Comparison of ENCODE assay signal across 22 mouse cellular contexts in genomic region chr12:108135610-108136208, GRCm38 (mm10). TPM values are rescaled to one million over a fixed set of nuclear protein-coding genes. Genes with fewer than 3 reads are reported as not detected.
DNase-seq lines count a peak whose midpoint lies in the region; ATAC-seq and TF ChIP-seq lines count a peak whose summit lies in the region.
"Had no signal": no experiment of that assay in that cellular context is flagged by ENCODE, and none has a peak within 500 bp of the region (broad histone marks: within the 10 kb centered on the region; RNA-seq: fewer than 3 reads in every experiment).

No protein-coding gene starts in this region.

- TF ChIP-seq CTCF in kidney, adult 2 months (conservative IDR thresholded peaks at IDR 0.05; ENCODE audit: insufficient read depth, insufficient read length, low read depth, low read length), result no peak
- TF ChIP-seq CTCF in lung, adult 2 months (IDR thresholded peaks at IDR 0.05; ENCODE audit: insufficient read depth, low read length), result no peak

- H3K27me3 ChIP-seq in kidney, adult 2 months (replicated peaks; ENCODE audit: control insufficient read depth, insufficient read depth, low read length), result no peaks in the 10 kb centered on the region
- no peaks in the 10 kb centered on the region for H3K27me3 ChIP-seq in limb, embryonic 15.5 days
- H3K27me3 ChIP-seq: heart, embryonic 12.5 days; liver, embryonic 15.5 days; neural tube, embryonic 15.5 days had no signal

- TF ChIP-seq POLR2A in kidney, adult 2 months (IDR thresholded peaks at IDR 0.05; ENCODE audit: low read depth, low read length), result no peak
- no peak for TF ChIP-seq POLR2A in lung, adult 2 months (IDR thresholded peaks at IDR 0.05; ENCODE audit: borderline replicate concordance, extremely low read depth, low read depth, low read length)

- DNase-seq in kidney, adult 2 months, result peak; percentile 52
- DNase-seq in kidney, postnatal 4 days, result no peak
- peak; percentile 9 for DNase-seq in retina, postnatal 1 day
- no peak for DNase-seq in retina, embryonic 14.5 days (ENCODE audit: low spot score)
- DNase-seq in spleen, adult 12 weeks (ENCODE audit: low spot score), result no peak
- DNase-seq in lung, adult 2 months, result no peak
- DNase-seq: adrenal gland, adult 8-10 months; heart, postnatal 10 days; layer of hippocampus, adult 9-11 months; liver; spleen, adult 18-20 months had no signal

- H3K9me3 ChIP-seq in limb, embryonic 15.5 days, result no peaks in the 10 kb centered on the region
- H3K9me3 ChIP-seq: forebrain, embryonic 10.5 days; heart, embryonic 12.5 days; hindbrain, embryonic 10.5 days; liver, embryonic 15.5 days; midbrain, embryonic 10.5 days; neural tube, embryonic 15.5 days had no signal

- H3K4me3 ChIP-seq in kidney, adult 2 months (ENCODE audit: insufficient read depth, low read depth, low read length), result no peak overlapping the region
- H3K4me3 ChIP-seq in limb, embryonic 15.5 days, result no peak overlapping the region
- H3K4me3 ChIP-seq in lung, adult 2 months (replicated peaks; ENCODE audit: extremely low read depth, low read depth, low read length), result no peak overlapping the region
- H3K4me3 ChIP-seq: forebrain, embryonic 10.5 days; heart, embryonic 12.5 days; hindbrain, embryonic 10.5 days; liver, embryonic 15.5 days; midbrain, embryonic 10.5 days; neural tube, embryonic 15.5 days had no signal

- 0 out of 2 replicates have a peak, but pooled peaks have one; percentile 22 for ATAC-seq in limb, embryonic 15.5 days (ENCODE audit: insufficient number of reproducible peaks, low FRiP score, low TSS enrichment, low read depth)
- ATAC-seq: forebrain, embryonic 16.5 days; hindbrain, embryonic 16.5 days; intestine, embryonic 16.5 days had no signal

- peak overlapping the region; percentile 54; the same call in 1 of the 2 replicates for H3K27ac ChIP-seq in kidney, adult 2 months (ENCODE audit: insufficient read depth, low read depth, low read length)
- H3K27ac ChIP-seq in limb, embryonic 15.5 days, result no peak overlapping the region
- H3K27ac ChIP-seq: forebrain, embryonic 10.5 days; hindbrain, embryonic 10.5 days; liver, embryonic 15.5 days; macrophage; midbrain, embryonic 10.5 days; neural tube, embryonic 15.5 days had no signal

- WGBS in kidney, adult 2 months, result 54% methylated on average over 6 of the region's 6 CpGs
- WGBS in limb, embryonic 15.5 days, result 76% methylated on average over 6 of the region's 6 CpGs
- 68% methylated on average over 6 of the region's 6 CpGs for WGBS in lung, adult 2 months

- peaks cover under 1% of the 10 kb centered on the region; the same call in 1 of the 2 replicates for H3K36me3 ChIP-seq in kidney, adult 2 months (ENCODE audit: control insufficient read depth, insufficient read depth, low read length)
- H3K36me3 ChIP-seq in limb, embryonic 15.5 days, result peaks cover 49% of the 10 kb centered on the region

- no peak overlapping the region for H3K9ac ChIP-seq in limb, embryonic 15.5 days
- H3K9ac ChIP-seq: heart, embryonic 12.5 days; liver, embryonic 15.5 days; neural tube, embryonic 15.5 days had no signal

- H3K4me1 ChIP-seq in kidney, adult 2 months (ENCODE audit: control insufficient read depth, insufficient read depth, low read length), result peaks cover 18% of the 10 kb centered on the region
- H3K4me1 ChIP-seq in limb, embryonic 15.5 days, result no peaks in the 10 kb centered on the region
- no peaks in the 10 kb centered on the region for H3K4me1 ChIP-seq in lung, adult 2 months (ENCODE audit: control insufficient read depth, insufficient read depth, low read length)
- H3K4me1 ChIP-seq: heart, embryonic 12.5 days; liver, embryonic 15.5 days; neural tube, embryonic 15.5 days had no signal

- H3K4me2 ChIP-seq in limb, embryonic 15.5 days, result no peak overlapping the region
- H3K4me2 ChIP-seq: heart, embryonic 12.5 days; liver, embryonic 15.5 days; neural tube, embryonic 15.5 days had no signal

RNA-seq across cellular contexts. Expression of gene Setd3, which starts 43.4 kb away (rescaled TPM):
- 32.5 and 38.5 TPM in 2 replicates for polyA plus RNA-seq in kidney, adult 2 months (2012; rRNA removed)
- 87.1 and 87.2 TPM in 2 replicates for polyA plus RNA-seq in limb, embryonic 15.5 days (2015; fragmentation: Nextera tagmentation; extraction: Ambion mirVana)
- 19.8 and 28.4 TPM in 2 replicates for polyA plus RNA-seq in lung, adult 2 months (2012; rRNA removed)

RNA-seq across cellular contexts. Expression of gene Ccnk, which starts 43.7 kb away (rescaled TPM):
- polyA plus RNA-seq in kidney, adult 2 months (2012; rRNA removed), result 11.4 and 12.6 TPM in 2 replicates
- polyA plus RNA-seq in limb, embryonic 15.5 days (2015; fragmentation: Nextera tagmentation; extraction: Ambion mirVana), result 2.4 and 3.4 TPM in 2 replicates
- polyA plus RNA-seq in lung, adult 2 months (2012; rRNA removed), result 11.1 and 15.8 TPM in 2 replicates

Comparison
In these comparisons a context has a peak if more than half of its experiments do, and no peak if none do; other contexts are left out.
1. DNase-seq: peak in kidney, adult 2 months (single experiment) and retina, postnatal 1 day (single experiment); none in kidney, postnatal 4 days (0 of 2), retina, embryonic 14.5 days (single experiment), spleen, adult 12 weeks (single experiment) and lung, adult 2 months (single experiment).